Mouse (Mus musculus) G1E (cell line): Measurements from ENCODE around the gene Angptl2.

Experiments used
- CTCF ChIP-seq: IDR thresholded peaks from 2 replicates; pipeline ENCODE4 v1.5.1; 2012; ENCODE audit warnings: low read depth, low read length, inconsistent platforms, mixed read lengths
- GATA1 ChIP-seq: IDR thresholded peaks from 2 replicates; pipeline ENCODE4 v1.6.1; 2012; ENCODE audit warnings: borderline replicate concordance, low read length, inconsistent platforms, mixed read lengths
- GATA2 ChIP-seq: IDR thresholded peaks from 2 replicates; pipeline ENCODE4 v1.6.1; 2012; ENCODE audit warnings: low read depth, low read length, inconsistent platforms, borderline replicate concordance
- POLR2AphosphoS5 ChIP-seq: IDR thresholded peaks from 2 replicates; pipeline ENCODE4 v1.6.1; 2012; ENCODE audit warnings: low read depth, low read length, inconsistent platforms; ENCODE audit not compliant: insufficient replicate concordance
- TAL1 ChIP-seq: conservative IDR thresholded peaks from 2 replicates; pipeline ENCODE4 v1.6.1; 2012; ENCODE audit warnings: low read depth, low read length, inconsistent platforms, mixed read lengths

DNA sequence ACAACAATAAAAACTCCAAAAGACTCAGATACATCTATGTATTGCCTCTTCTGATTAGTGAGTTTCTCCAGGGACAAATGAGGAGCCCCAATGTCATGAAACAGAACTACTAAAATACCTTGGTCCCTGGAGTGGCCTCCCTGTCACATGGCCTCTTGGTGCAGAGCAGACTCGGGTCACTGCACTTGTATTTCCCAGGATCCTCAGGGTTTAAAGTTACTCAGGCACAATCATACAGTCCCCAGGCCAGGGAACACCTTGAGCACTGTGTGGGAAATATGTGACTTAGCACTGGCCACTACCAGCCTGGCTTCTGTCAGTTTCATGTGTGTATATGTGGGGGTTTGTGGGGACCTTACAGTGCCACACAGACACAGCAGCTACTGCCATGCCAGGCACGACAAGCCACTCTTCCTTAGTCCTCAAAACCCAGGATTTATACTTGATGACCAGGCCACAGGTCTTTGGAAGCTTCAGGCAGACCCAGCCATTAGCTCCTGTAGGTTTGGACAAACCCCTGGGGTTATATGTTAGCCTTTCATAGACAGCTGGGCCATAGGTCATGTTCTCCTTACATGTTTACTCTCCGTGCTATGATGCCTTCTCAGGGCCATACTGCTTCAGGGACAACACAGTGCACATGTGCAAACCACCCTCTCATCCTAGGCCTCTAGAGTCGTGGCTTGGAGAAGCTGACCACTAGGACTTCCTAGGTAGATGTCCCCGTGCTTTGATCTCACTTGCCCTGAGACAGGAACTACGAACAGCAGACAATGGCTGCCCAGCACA is 17.1 kb downstream of the Angptl2 start:
- TF ChIP-seq GATA1 = no peak
- TF ChIP-seq CTCF = no peak
- no peak for TF ChIP-seq POLR2AphosphoS5
- TF ChIP-seq TAL1 = no peak
- TF ChIP-seq GATA2 = no peak
